ENCODE assay signal across 14 mouse cellular contexts in genomic region chr11:69878399-69878798, GRCm38 (mm10). TPM values are rescaled to one million over a fixed set of nuclear protein-coding genes. Genes with fewer than 3 reads are reported as not detected.
DNase-seq lines count a peak whose midpoint lies in the region; ATAC-seq and TF ChIP-seq lines count a peak whose summit lies in the region.
"Had no signal": no experiment of that assay in that cellular context is flagged by ENCODE, and none has a peak within 500 bp of the region (broad histone marks: within the 10 kb centered on the region; RNA-seq: fewer than 3 reads in every experiment).

No protein-coding gene starts in this region.

- H3K27ac ChIP-seq in kidney, embryonic 15.5 days, result no peak overlapping the region
- no peak overlapping the region for H3K27ac ChIP-seq in hindbrain, postnatal 0 days
- H3K27ac ChIP-seq: heart, embryonic 15.5 days had no signal

- peaks cover 57% of the 10 kb centered on the region for H3K4me1 ChIP-seq in kidney, embryonic 15.5 days
- peaks cover 5% of the 10 kb centered on the region; the same call in 1 of the 2 replicates for H3K4me1 ChIP-seq in hindbrain, postnatal 0 days (ENCODE audit: insufficient read depth, low read length)

- H3K4me3 ChIP-seq in kidney, embryonic 15.5 days (replicated peaks), result peak overlapping the region; percentile 63; the same call in 1 of the 2 replicates
- H3K4me3 ChIP-seq in hindbrain, postnatal 0 days (ENCODE audit: low read length), result no peak overlapping the region

- no peaks in the 10 kb centered on the region for H3K27me3 ChIP-seq in kidney, embryonic 15.5 days
- no peaks in the 10 kb centered on the region for H3K27me3 ChIP-seq in hindbrain, postnatal 0 days (ENCODE audit: insufficient read depth, low read length)
- H3K27me3 ChIP-seq: heart, embryonic 15.5 days had no signal

- H3K9ac ChIP-seq in kidney, embryonic 15.5 days, result 0 out of 2 replicates have a peak overlapping the region, but pooled peaks have one; percentile 15
- no peak overlapping the region for H3K9ac ChIP-seq in hindbrain, postnatal 0 days (replicated peaks; ENCODE audit: low read length)
- H3K9ac ChIP-seq: heart, embryonic 15.5 days had no signal

- WGBS in kidney, embryonic 15.5 days, result 81% methylated on average over 3 of the region's 3 CpGs
- WGBS in hindbrain, postnatal 0 days, result 59% methylated on average over 3 of the region's 3 CpGs

- TF ChIP-seq CTCF in hindbrain, postnatal 0 days (IDR thresholded peaks at IDR 0.05; ENCODE audit: low read depth), result no peak

- peak overlapping the region; percentile 80; the same call in 1 of the 2 replicates for H3K4me2 ChIP-seq in kidney, embryonic 15.5 days
- H3K4me2 ChIP-seq in hindbrain, postnatal 0 days (ENCODE audit: low read depth, low read length), result no peak overlapping the region

- no peaks in the 10 kb centered on the region for H3K9me3 ChIP-seq in kidney, embryonic 15.5 days (replicated peaks)
- H3K9me3 ChIP-seq in hindbrain, postnatal 0 days (ENCODE audit: low read length), result no peaks in the 10 kb centered on the region
- H3K9me3 ChIP-seq: heart, embryonic 15.5 days had no signal

- ATAC-seq in kidney, embryonic 15.5 days (replicated peaks; ENCODE audit: low FRiP score), result no peak
- no peak for ATAC-seq in hindbrain, postnatal 0 days

- no peaks in the 10 kb centered on the region for H3K36me3 ChIP-seq in kidney, embryonic 15.5 days
- no peaks in the 10 kb centered on the region for H3K36me3 ChIP-seq in hindbrain, postnatal 0 days (ENCODE audit: insufficient read depth, low read length)
- H3K36me3 ChIP-seq: heart, embryonic 15.5 days had no signal

- no peak for DNase-seq in kidney, adult 8-10 months
- DNase-seq in urinary bladder, postnatal 25 days (ENCODE audit: low spot score), result peak; percentile 30
- no peak for DNase-seq in urinary bladder, postnatal 4 days (ENCODE audit: low spot score in 2 of 2)
- DNase-seq in hindbrain, postnatal 0 days (ENCODE audit: low spot score), result peak; percentile 18
- no peak for DNase-seq in cerebellum, postnatal 14 days
- no peak for DNase-seq in cerebellum, postnatal 10 days
- no peak for DNase-seq in layer of hippocampus, postnatal 10 days (ENCODE audit: low spot score in 2 of 2)
- DNase-seq: cerebellum, adult 11-12 months; kidney, postnatal 36 days had no signal

RNA-seq across cellular contexts. Expression of gene Tmem95, which starts 0.6 kb away (rescaled TPM):
- 0.32 TPM in 1 of 2 replicates, not detected in the other for polyA plus RNA-seq in kidney, embryonic 15.5 days (2015; fragmentation: Nextera tagmentation; extraction: Ambion mirVana)
- not detected in 2 replicates for total RNA-seq in hindbrain, postnatal 0 days (2014; rRNA removed)
- polyA plus RNA-seq in hindbrain, postnatal 0 days (2015; fragmentation: Nextera tagmentation; extraction: Ambion mirVana), result not detected in 2 replicates
- not detected for total RNA-seq in layer of hippocampus, postnatal 10 days (2021)
- total RNA-seq: adrenal gland, adult 18-20 months; liver, adult 2 months had no signal
- polyA plus RNA-seq: frontal cortex, adult 2 months; heart, embryonic 15.5 days; liver, adult 2 months had no signal

RNA-seq across cellular contexts. Expression of gene Kctd11, which starts 2.8 kb away (rescaled TPM):
- 9.4 and 10.1 TPM in 2 replicates for polyA plus RNA-seq in kidney, embryonic 15.5 days (2015; fragmentation: Nextera tagmentation; extraction: Ambion mirVana)
- 1.7 and 2.0 TPM in 2 replicates for total RNA-seq in hindbrain, postnatal 0 days (2014; rRNA removed)
- 1.3 and 1.7 TPM in 2 replicates for polyA plus RNA-seq in hindbrain, postnatal 0 days (2015; fragmentation: Nextera tagmentation; extraction: Ambion mirVana)
- under 1 TPM; 0.85 TPM for total RNA-seq in layer of hippocampus, postnatal 10 days (2021)

RNA-seq across cellular contexts. Expression of gene Acap1, which starts 16.9 kb away (rescaled TPM):
- polyA plus RNA-seq in kidney, embryonic 15.5 days (2015; fragmentation: Nextera tagmentation; extraction: Ambion mirVana), result 0.58 and 0.62 TPM in 2 replicates
- 1.5 TPM in 1 of 2 replicates, not detected in the other for total RNA-seq in hindbrain, postnatal 0 days (2014; rRNA removed)
- 0.20 and 0.21 TPM in 2 replicates for polyA plus RNA-seq in hindbrain, postnatal 0 days (2015; fragmentation: Nextera tagmentation; extraction: Ambion mirVana)
- under 1 TPM; 0.16 to 0.21 TPM for total RNA-seq in layer of hippocampus, postnatal 10 days (2021)

RNA-seq across cellular contexts. Expression of gene Tnk1, which starts 19.9 kb away (rescaled TPM):
- polyA plus RNA-seq in kidney, embryonic 15.5 days (2015; fragmentation: Nextera tagmentation; extraction: Ambion mirVana), result 5.8 and 7.3 TPM in 2 replicates
- total RNA-seq in hindbrain, postnatal 0 days (2014; rRNA removed), result not detected in 2 replicates
- 0.15 TPM in 1 of 2 replicates, not detected in the other for polyA plus RNA-seq in hindbrain, postnatal 0 days (2015; fragmentation: Nextera tagmentation; extraction: Ambion mirVana)
- total RNA-seq in layer of hippocampus, postnatal 10 days (2021), result under 1 TPM in 1 of 2 experiments, not detected in 1; 0.25 TPM

RNA-seq across cellular contexts. Expression of gene 2810408A11Rik, which starts 22.4 kb away (rescaled TPM):
- polyA plus RNA-seq in kidney, embryonic 15.5 days (2015; fragmentation: Nextera tagmentation; extraction: Ambion mirVana), result 12.6 and 13.0 TPM in 2 replicates
- total RNA-seq in hindbrain, postnatal 0 days (2014; rRNA removed), result 2.9 and 9.7 TPM in 2 replicates
- 6.5 and 8.1 TPM in 2 replicates for polyA plus RNA-seq in hindbrain, postnatal 0 days (2015; fragmentation: Nextera tagmentation; extraction: Ambion mirVana)
- 1 to 10 TPM; 2.4 to 2.5 TPM for total RNA-seq in layer of hippocampus, postnatal 10 days (2021)

Comparison
In these comparisons a context has a peak if more than half of its experiments do, and no peak if none do; other contexts are left out.
1. DNase-seq: peak in urinary bladder, postnatal 25 days (single experiment) and hindbrain, postnatal 0 days (single experiment); none in kidney, adult 8-10 months (0 of 2), urinary bladder, postnatal 4 days (0 of 2), cerebellum, postnatal 14 days (0 of 2), cerebellum, postnatal 10 days (0 of 2) and layer of hippocampus, postnatal 10 days (0 of 2).